Mouse (Mus musculus) megakaryocyte-erythroid progenitor cell, adult 5-6 weeks (primary cell): ENCODE data around the gene Zfp488. TPM values are rescaled to one million over a fixed set of nuclear protein-coding genes. Genes with fewer than 3 reads are reported as not detected.

ENCODE experiments used
- ATAC-seq: replicated peaks from 2 replicates; pipeline ENCODE4 v1.8.0; 2016; ENCODE audit warnings: mild to moderate bottlenecking, inconsistent platforms; ENCODE audit not compliant: severe bottlenecking, poor library complexity, low FRiP score, low TSS enrichment
- total RNA-seq, 2 experiments: library from RNA; stranded (forward) in 1 of 2; stranded (reverse) in 1 of 2; fragments of 200-1000, 215-1000 nt in 1 of 2; fragments of >200 nt in 1 of 2; fragmentation: Nextera tagmentation in 1 of 2; gene quantifications; 2 replicates each; pipeline ENCODE4 v1.2.3; 2014 to 2017

The Zfp488 gene
- total RNA-seq, 2 experiments from 2014 or later: not detected

DNA sequence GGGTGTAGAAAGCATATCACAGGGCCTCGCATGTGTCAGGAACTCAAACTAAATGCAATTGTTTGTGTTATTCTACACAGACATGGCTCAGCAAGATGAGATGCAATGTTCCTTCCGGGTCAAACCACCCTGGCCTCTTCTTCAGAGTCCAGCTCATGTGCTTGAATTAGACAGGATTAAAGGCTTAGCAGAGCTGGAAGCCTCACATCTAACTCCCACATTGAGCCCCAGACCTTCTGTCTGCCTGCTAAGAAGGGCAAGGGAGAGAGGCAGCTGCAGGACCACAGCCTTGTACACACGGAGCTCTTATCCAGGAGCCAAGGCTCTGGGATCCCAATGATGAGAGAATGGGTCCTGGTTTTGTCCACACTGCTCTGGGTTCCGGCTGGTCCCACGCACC lies 24.8 kb downstream of the Zfp488 start, which contains the start of gene Rbp3:
TSS of gene Rbp3 (plus strand) at position 243 of the 400 bp plus-strand sequence.
- ATAC-seq: no peak

DNA sequence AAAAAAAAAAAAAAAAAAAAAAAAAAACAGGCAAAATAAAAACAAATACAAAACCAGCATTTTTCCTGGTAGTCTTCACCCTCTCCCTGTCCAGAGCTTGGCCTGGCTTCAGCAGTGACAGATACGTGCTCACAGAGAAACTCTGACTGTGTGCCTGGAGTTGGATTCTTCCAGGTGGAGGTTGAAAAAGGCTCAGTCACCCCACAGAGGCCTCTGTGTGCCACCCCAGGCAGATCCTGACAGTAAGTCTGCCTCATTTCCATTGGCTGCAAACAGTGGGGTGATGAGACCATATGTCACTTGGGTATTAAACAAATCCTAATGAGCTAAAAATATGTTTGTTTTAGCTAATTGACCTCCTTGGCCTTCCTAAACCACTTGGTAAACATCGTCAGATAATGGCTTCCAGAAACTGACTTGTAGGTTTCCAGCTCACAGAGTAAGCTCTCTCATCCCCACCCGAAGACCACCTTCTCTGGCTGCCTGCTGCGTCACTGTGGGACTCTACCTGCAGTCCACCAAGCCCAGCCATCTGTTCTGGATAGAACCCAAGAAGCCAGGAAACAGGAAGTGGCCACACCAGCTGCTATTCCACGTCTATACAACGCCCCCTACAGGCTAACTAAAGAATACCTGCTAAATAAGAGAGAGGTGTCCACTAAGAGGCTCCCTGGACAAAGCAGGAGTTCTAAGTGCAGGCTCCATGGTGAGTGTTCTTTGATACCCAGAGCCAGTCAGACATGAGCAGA lies 26.2 kb downstream of the Zfp488 start:
- no peak for ATAC-seq

DNA sequence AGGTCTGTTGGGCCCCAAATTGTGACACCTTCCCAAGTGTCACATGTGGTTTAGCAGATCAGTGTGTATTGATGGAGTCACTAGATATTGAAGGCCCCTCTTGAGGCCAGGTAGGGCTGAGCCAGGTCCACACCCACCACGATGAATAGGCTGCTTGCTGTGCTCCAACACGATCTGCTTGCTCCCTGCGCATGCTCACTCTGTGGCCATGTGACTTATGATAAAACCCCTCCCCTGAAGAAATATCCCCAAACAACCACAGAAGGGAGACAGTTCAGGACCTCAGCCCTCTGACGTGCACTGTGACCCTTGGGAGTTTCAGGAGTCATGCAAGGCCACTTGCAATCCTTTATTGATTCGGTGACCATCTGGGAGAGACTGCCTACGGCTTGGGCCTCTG lies 32.4 kb downstream of the Zfp488 start:
- ATAC-seq: no peak

DNA sequence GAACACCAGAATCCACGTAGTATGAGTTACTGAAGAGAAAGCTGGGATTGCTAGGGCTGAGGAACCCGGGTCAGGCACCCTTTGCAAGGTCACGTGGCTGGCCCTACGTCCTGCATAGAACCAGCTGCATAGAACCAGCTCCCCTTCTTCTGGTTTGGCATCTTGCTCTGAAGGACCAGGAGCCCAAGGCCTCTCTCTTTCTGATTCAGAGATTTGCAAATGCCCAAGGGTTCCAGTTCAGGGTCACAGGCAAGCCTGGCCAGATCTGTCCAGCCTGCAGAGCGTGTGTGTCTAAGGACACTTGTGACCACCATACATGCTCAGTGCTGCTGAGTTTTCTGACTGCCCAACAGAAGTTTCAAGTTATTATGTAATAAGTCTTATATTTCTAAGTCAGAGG lies 36.3 kb downstream of the Zfp488 start:
- ATAC-seq: no peak

DNA sequence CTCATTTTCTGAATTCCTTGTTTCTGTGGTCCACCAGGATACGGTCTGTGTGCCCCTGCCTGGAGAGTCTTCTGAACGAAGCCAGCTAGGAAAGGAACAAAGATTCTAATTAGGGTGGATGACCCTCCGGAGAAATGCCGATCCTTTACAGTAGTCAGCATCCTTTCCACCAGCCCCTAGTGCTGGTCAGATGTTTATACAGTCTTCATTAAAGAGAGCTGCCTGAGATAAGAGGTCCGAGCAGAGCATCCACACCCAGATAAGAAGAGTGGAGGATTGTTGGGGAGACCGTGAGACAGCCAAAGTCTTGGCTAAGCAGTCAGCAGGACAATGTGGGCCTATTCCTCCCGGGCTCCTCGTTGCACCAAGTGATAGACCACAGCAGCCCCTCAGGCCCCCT lies 37.8 kb downstream of the Zfp488 start, which contains the start of gene Gdf2:
TSS of gene Gdf2 (plus strand) at position 301 of the 400 bp plus-strand sequence.
- no peak for ATAC-seq

DNA sequence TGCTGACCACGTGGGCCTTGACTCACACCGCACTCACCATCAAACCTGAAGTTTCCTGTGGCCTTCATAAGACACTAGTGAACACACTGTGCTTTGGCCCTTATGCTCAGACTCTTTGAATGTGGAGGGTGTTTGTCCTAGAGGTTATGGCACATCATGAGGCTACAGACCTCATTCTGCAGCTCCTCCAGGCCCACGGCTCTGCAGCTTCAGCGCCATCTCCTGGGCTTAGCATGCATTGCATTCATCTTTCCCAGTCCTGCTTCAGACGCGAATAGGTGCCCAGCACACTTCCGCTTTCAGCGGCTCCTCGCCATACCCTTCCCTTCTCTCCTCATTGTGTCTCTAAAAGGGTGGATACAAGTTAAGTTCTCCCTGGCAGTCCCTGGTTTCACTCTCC lies 39.4 kb downstream of the Zfp488 start:
- ATAC-seq: no peak

DNA sequence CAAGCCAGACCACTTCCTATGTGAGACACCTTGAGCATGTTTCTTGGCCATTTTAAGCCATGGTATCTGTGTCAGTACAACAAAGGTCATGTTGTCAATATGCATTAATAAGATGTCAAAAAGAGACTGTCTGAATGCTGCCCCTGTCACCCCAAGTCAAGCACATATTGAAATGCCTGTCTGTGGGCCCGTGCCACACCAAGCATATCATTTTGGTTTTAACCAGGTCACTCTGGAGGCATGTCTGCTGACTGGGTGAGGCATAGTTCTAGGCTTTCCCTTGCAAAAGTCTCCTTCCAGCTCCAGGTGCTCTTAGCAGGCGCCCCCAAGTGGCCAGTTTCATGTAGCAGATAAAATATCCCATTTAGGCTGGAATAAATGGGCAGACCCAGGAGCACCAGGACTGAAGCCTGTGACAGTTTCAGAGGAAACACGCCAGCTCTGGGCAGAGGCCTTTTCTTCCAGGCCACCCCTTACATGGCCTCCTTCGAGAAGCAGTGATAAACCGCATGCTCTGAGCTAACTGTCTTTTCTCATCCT lies 44.7 kb downstream of the Zfp488 start:
- ATAC-seq: no peak

DNA sequence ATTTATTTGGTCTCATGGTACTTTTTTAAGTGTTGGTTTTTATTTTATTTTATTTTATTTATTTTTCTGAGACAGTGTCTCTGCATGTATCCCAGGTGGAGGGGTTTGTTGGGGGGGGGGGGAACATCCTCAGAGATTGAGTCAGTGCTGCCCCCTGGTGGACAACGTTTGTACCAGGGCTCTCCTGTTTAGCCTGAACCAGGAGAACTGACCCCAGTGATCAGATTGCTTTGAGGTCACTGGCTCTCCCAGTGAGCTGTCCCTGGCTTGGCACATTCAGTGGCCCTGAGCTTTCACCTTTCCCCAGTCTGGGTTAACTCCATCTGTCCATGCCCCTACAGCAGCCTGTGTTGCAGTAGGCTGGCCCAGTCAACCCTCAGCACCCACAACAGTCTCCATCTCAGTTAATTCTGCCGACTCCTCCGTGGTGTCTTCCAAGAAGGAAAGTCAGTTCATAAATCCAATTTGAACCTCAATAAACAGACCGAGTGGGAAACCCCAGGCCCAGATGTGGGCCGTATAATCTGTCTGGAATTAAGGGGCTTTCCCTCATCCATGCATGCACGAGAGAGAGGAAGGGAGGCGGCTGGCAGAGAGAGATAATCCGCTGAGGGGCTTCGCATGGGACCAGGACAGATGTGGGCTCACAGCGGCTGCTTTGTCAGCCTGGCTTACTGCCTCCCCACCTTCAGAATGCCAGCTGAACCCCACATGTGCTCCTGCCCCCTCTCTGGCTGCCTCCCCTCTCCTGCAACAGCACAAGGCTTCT lies 45.4 kb downstream of the Zfp488 start:
- ATAC-seq: no peak

DNA sequence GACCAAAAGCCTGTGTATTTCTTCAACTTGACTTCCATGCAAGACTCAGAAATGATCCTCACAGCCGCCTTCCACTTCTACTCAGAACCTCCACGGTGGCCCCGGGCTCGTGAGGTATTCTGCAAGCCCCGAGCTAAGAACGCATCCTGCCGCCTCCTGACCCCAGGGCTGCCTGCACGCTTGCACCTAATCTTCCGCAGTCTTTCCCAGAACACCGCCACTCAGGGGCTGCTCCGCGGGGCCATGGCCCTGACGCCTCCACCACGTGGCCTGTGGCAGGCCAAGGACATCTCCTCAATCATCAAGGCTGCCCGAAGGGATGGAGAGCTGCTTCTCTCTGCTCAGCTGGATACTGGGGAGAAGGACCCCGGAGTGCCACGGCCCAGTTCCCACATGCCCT lies 46.7 kb downstream of the Zfp488 start:
- ATAC-seq: no peak

DNA sequence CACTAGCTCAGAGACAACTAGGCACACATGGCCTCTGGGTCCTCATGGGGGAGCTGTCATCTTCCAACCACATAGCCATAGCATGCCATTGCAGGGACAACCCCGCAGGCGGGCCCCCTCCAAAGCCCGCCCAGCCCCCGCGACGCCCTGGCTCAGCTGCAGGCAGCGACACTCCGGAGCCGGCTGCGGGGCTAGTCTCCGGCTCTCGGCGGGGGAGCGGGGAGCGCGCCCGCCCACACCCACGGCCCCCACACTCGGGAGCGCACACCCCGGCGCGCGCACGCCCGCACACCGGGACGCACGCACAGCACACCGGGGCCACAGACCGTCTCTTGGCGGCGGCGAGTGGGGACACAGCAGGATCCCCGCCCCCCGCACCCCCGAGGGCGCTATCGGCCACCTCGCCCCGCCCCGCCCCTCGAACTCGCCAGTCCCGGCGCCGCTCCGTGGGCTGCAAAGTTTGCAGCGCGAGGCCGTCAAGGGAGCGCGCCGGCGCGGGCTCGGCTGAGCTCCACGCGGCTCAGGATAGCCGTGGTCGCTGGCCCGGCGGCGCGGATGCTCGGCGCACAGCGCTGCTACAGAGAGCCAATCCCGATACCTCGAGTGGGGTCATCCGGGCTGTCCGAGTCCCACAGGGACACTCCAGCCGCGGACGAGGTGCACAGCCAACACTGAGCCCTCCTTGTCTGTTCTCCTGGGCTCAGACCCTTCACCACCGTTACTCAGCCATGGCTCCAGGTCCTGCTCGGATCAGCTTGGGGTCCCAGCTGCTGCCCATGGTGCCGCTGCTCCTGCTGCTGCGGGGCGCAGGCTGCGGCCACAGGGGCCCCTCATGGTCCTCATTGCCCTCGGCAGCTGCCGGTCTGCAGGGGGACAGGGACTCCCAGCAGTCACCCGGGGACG lies 55.1 kb downstream of the Zfp488 start, which contains the start of gene Gdf10:
TSS of gene Gdf10 (plus strand) at position 420 of the 903 bp plus-strand sequence.
- no peak for ATAC-seq

DNA sequence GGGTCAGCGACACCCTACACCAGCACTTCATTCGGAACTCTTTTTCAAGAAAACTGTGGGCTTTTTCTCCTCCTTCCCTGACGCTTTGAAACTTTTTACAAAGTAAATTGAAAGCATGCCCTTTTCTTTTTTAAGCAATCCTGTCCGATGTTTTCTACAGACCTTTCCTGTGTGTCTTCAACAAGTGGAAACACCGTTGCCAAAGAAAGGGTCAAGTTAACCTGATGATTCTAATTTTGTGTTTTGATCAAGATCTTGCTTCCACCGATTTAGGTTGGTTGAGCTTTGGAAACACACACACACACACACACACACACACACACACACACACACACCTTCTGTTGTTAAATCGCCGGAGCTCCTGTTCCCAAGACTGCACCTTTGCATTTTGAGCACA lies 55.8 kb downstream of the Zfp488 start:
- no peak for ATAC-seq

DNA sequence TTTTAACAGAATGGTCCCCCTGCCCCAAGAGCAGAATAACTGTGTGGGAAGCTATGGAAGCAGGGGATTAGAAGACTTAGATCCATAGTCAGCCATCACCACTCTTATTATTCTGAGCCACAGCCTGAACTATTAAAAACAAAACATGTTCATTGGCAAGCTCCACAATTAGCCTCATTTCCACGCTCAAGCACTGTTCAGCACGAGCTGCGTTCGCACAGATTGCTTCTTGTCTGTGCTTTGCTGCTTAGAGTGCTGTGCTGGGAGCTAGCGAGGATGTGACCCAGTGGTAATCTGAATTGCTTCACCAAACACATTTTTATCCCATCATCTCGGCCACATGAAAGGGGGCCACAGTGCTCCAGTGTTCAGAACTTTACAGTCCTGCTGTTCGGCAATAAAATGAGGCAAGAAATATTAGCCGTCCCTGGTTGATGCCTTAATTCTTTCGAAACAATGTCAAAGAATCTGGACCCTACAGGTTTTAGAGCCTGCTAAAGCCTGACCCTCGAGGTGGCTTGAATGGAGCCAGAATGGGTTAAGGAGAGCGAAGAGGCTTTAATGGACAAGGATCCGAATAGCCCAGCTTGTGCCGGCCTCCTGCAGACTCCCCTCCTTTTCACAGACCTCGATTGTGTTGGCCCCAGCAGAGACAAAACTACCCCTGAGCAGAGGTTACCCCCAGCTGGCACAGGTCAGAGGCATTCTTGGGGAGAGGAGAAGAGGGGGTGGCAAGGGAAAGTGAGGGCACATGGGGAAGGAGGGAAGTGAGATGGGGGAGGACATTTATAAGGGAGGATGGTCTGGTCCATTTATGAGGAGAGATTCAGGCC lies 57.6 kb downstream of the Zfp488 start:
- no peak for ATAC-seq

Other genes with a start within 250 kb of the Zfp488 start
- gene Gdf10, start 55.2 kb downstream of the Zfp488 start, total RNA-seq (2014; fragmentation: Nextera tagmentation): not detected in 2 replicates
- gene Gdf10, start 55.2 kb downstream of the Zfp488 start, total RNA-seq (2017): not detected in 2 replicates
- not detected in 2 replicates for gene Gdf2, start 37.7 kb downstream of the Zfp488 start, total RNA-seq (2014; fragmentation: Nextera tagmentation)
- not detected in 2 replicates for gene Gdf2, start 37.7 kb downstream of the Zfp488 start, total RNA-seq (2017)
- not detected in 2 replicates for gene Rbp3, start 24.8 kb downstream of the Zfp488 start, total RNA-seq (2014; fragmentation: Nextera tagmentation)
- not detected in 2 replicates for gene Rbp3, start 24.8 kb downstream of the Zfp488 start, total RNA-seq (2017)
- not detected in 2 replicates for gene Gm30083, start 36.4 kb upstream of the Zfp488 start, total RNA-seq (2014; fragmentation: Nextera tagmentation)
- not detected in 2 replicates for gene Gm30083, start 36.4 kb upstream of the Zfp488 start, total RNA-seq (2017)
- not detected in 2 replicates for gene Gm5460, start 38.0 kb upstream of the Zfp488 start, total RNA-seq (2014; fragmentation: Nextera tagmentation)
- not detected in 2 replicates for gene Gm5460, start 38.0 kb upstream of the Zfp488 start, total RNA-seq (2017)
- gene Antxrl, start 73.9 kb upstream of the Zfp488 start, total RNA-seq (2014; fragmentation: Nextera tagmentation): not detected in 2 replicates
- gene Antxrl, start 73.9 kb upstream of the Zfp488 start, total RNA-seq (2017): not detected in 2 replicates
- gene Anxa8, start 107.2 kb upstream of the Zfp488 start, total RNA-seq (2014; fragmentation: Nextera tagmentation): not detected in 2 replicates
- gene Anxa8, start 107.2 kb upstream of the Zfp488 start, total RNA-seq (2017): not detected in 2 replicates
- gene A630023A22Rik, start 124.0 kb upstream of the Zfp488 start, total RNA-seq (2014; fragmentation: Nextera tagmentation): not detected in 2 replicates
- not detected in 2 replicates for gene A630023A22Rik, start 124.0 kb upstream of the Zfp488 start, total RNA-seq (2017)
- not detected in 2 replicates for gene Npy4r, start 173.7 kb upstream of the Zfp488 start, total RNA-seq (2014; fragmentation: Nextera tagmentation)
- not detected in 2 replicates for gene Npy4r, start 173.7 kb upstream of the Zfp488 start, total RNA-seq (2017)
- gene Gprin2, start 222.9 kb upstream of the Zfp488 start, total RNA-seq (2014; fragmentation: Nextera tagmentation): not detected in 2 replicates
- not detected in 2 replicates for gene Gprin2, start 222.9 kb upstream of the Zfp488 start, total RNA-seq (2017)
- gene Syt15, start 240.8 kb upstream of the Zfp488 start, total RNA-seq (2014; fragmentation: Nextera tagmentation): not detected in 2 replicates
- not detected in 2 replicates for gene Syt15, start 240.8 kb upstream of the Zfp488 start, total RNA-seq (2017)